Mouse (Mus musculus): ENCODE data around the gene Rtp4. TPM values are rescaled to one million over a fixed set of nuclear protein-coding genes. Genes with fewer than 3 reads are reported as not detected.

Rtp4 gene
- total RNA-seq, 2 experiments from 2014 or later = 3.2 to 6.8 TPM

Other genes starting within 250 kb of the Rtp4 start
- gene Rtp1, start 91.2 kb upstream of the Rtp4 start, total RNA-seq (2014; fragmentation: Nextera tagmentation) = not detected in 2 replicates
- gene Rtp1, start 91.2 kb upstream of the Rtp4 start, total RNA-seq (2017) = not detected in 2 replicates
- not detected in 2 replicates for gene Masp1, start 524 bp downstream of the Rtp4 start, total RNA-seq (2014; fragmentation: Nextera tagmentation)
- gene Masp1, start 524 bp downstream of the Rtp4 start, total RNA-seq (2017) = not detected in 2 replicates

All from megakaryocyte-erythroid progenitor cell, adult 5-6 weeks (primary cell).